ENCODE assay signal across 9 mouse cellular contexts in genomic region chr8:61397755-61398154, GRCm38 (mm10).
DNase-seq lines count a peak whose midpoint lies in the region; ATAC-seq lines count a peak whose summit lies in the region.
"Had no signal": no experiment of that assay in that cellular context is flagged by ENCODE, and none has a peak within 500 bp of the region (broad histone marks: within the 10 kb centered on the region; RNA-seq: fewer than 3 reads in every experiment).

No protein-coding gene starts in this region.

- H3K27me3 ChIP-seq in heart, embryonic 10.5 days (ENCODE audit: insufficient read depth, poor library complexity, severe bottlenecking): peaks cover 9% of the 10 kb centered on the region; the same call in 1 of the 2 replicates
- no peaks in the 10 kb centered on the region for H3K27me3 ChIP-seq in intestine, embryonic 16.5 days (replicated peaks; ENCODE audit: control insufficient read depth, insufficient read depth, low read length)
- no peaks in the 10 kb centered on the region for H3K27me3 ChIP-seq in liver, embryonic 16.5 days (ENCODE audit: control insufficient read depth, insufficient read depth, low read depth, low read length)

- H3K27ac ChIP-seq in heart, embryonic 10.5 days: peak overlapping the region; percentile 22; the same call in 1 of the 2 replicates
- H3K27ac ChIP-seq in intestine, embryonic 16.5 days (ENCODE audit: low read length): peak overlapping the region; percentile 71
- 0 out of 2 replicates have a peak overlapping the region, but pooled peaks have one; percentile 22 for H3K27ac ChIP-seq in liver, embryonic 16.5 days (ENCODE audit: low read length)

- peaks cover 6% of the 10 kb centered on the region; the same call in 1 of the 2 replicates for H3K36me3 ChIP-seq in heart, embryonic 10.5 days
- H3K36me3 ChIP-seq in intestine, embryonic 16.5 days (ENCODE audit: control insufficient read depth, insufficient read depth, low read length): no peaks in the 10 kb centered on the region
- H3K36me3 ChIP-seq in liver, embryonic 16.5 days (ENCODE audit: control insufficient read depth, insufficient read depth): no peaks in the 10 kb centered on the region

- DNase-seq in heart, embryonic 10.5 days (ENCODE audit: low spot score): no peak
- no peak for DNase-seq in heart, adult 9 months (ENCODE audit: low spot score in 2 of 2)
- peak; percentile 24 for DNase-seq in urinary bladder, adult 2 months (ENCODE audit: low spot score)
- no peak for DNase-seq in frontal cortex, postnatal 10 days (ENCODE audit: low spot score in 2 of 2)
- no peak for DNase-seq in thymus, postnatal 4 days
- no peak for DNase-seq in right cerebral cortex, postnatal 36 days (ENCODE audit: low spot score in 2 of 2)
- DNase-seq: B cell, adult 2 months had no signal

- no peaks in the 10 kb centered on the region for H3K9me3 ChIP-seq in heart, embryonic 10.5 days
- 0 out of 2 replicates have a peak, but pooled peaks cover 3% of the 10 kb centered on the region for H3K9me3 ChIP-seq in intestine, embryonic 16.5 days (ENCODE audit: control insufficient read depth, low read length)
- H3K9me3 ChIP-seq in liver, embryonic 16.5 days (replicated peaks; ENCODE audit: control insufficient read depth, low read length): no peaks in the 10 kb centered on the region

- peaks cover 28% of the 10 kb centered on the region for H3K4me1 ChIP-seq in heart, embryonic 10.5 days
- peaks cover 17% of the 10 kb centered on the region for H3K4me1 ChIP-seq in intestine, embryonic 16.5 days (ENCODE audit: control insufficient read depth, insufficient read depth, low read length)
- peaks cover 3% of the 10 kb centered on the region; the same call in 1 of the 2 replicates for H3K4me1 ChIP-seq in liver, embryonic 16.5 days (ENCODE audit: control insufficient read depth, low read depth, low read length)

- no peak overlapping the region for H3K9ac ChIP-seq in intestine, embryonic 16.5 days (ENCODE audit: low read depth, low read length)
- no peak overlapping the region for H3K9ac ChIP-seq in liver, embryonic 16.5 days (ENCODE audit: low read depth, low read length)

- H3K4me3 ChIP-seq in heart, embryonic 10.5 days: no peak overlapping the region
- H3K4me3 ChIP-seq in intestine, embryonic 16.5 days (ENCODE audit: low read length): no peak overlapping the region
- H3K4me3 ChIP-seq in liver, embryonic 16.5 days (ENCODE audit: low read depth, low read length): no peak overlapping the region

- WGBS in heart, embryonic 10.5 days: 75% methylated on average over 7 of the region's 7 CpGs
- WGBS in intestine, embryonic 16.5 days: 39% methylated on average over 7 of the region's 7 CpGs
- 46% methylated on average over 7 of the region's 7 CpGs for WGBS in liver, embryonic 16.5 days (ENCODE audit: insufficient replicate concordance)

- H3K4me2 ChIP-seq in intestine, embryonic 16.5 days (ENCODE audit: low read depth, low read length): no peak overlapping the region
- no peak overlapping the region for H3K4me2 ChIP-seq in liver, embryonic 16.5 days (ENCODE audit: low read depth, low read length)

- peak; percentile 84 for ATAC-seq in intestine, embryonic 16.5 days
- ATAC-seq in liver, embryonic 16.5 days (ENCODE audit: low read depth): peak; percentile 65
